Mouse (Mus musculus) CD4-positive helper T cell, adult 2 months (primary cell): Measurements from ENCODE around the gene Coq6.
A peak's percentile ranks its signal among the peaks of the same experiment; 100 is the strongest.

Experiments
- DNase-seq: peaks from one replicate; pipeline ENCODE4 v3.0.0-alpha.2; 2012; ENCODE audit warnings: low read depth, missing footprints, low spot score

Gene Coq6

GRCm38 (mm10) chr12:84396947-84397679, 35.7 kb downstream of the Coq6 start:
- DNase-seq: no peak

- DNase-seq: no peak
These were observed 36.2 kb downstream of the Coq6 start for GRCm38 (mm10) chr12:84397685-84398084.

- no peak for DNase-seq
These were observed 37.2 kb downstream of the Coq6 start for GRCm38 (mm10) chr12:84398629-84399028.

- no peak for DNase-seq
These were observed 37.7 kb downstream of the Coq6 start for GRCm38 (mm10) chr12:84399135-84399534.

- no peak for DNase-seq
These were observed 38.2 kb downstream of the Coq6 start for GRCm38 (mm10) chr12:84399663-84400062.

- no peak for DNase-seq
These were observed 38.6 kb downstream of the Coq6 start for GRCm38 (mm10) chr12:84400068-84400467.

GRCm38 (mm10) chr12:84400653-84401052, 39.2 kb downstream of the Coq6 start:
- DNase-seq: no peak

GRCm38 (mm10) chr12:84402923-84403322, 41.5 kb downstream of the Coq6 start:
- DNase-seq: no peak

GRCm38 (mm10) chr12:84404541-84404940, 43.1 kb downstream of the Coq6 start:
- DNase-seq: no peak

GRCm38 (mm10) chr12:84407259-84407658, 45.8 kb downstream of the Coq6 start:
- DNase-seq: no peak

GRCm38 (mm10) chr12:84407874-84408818, 46.7 kb downstream of the Coq6 start:
- peak; percentile 87 for DNase-seq

GRCm38 (mm10) chr12:84408819-84409507, 47.5 kb downstream of the Coq6 start, which contains the start of the genes Entpd5 and Bbof1:
Entpd5 (minus strand) TSS chr12:84409029.
Bbof1 (plus strand) TSS chr12:84409071.
- peak; percentile 92 for DNase-seq

GRCm38 (mm10) chr12:84416834-84417604, 55.6 kb downstream of the Coq6 start, which contains the start of gene Rnf113a2:
Rnf113a2 (plus strand) TSS chr12:84417196.
- DNase-seq: peak; percentile 96

- no peak for DNase-seq
These were observed 56.1 kb downstream of the Coq6 start for GRCm38 (mm10) chr12:84417605-84417922.
